Mouse (Mus musculus) lung, postnatal 0 days (tissue): ENCODE measurements around the gene Srpk2. TPM values are rescaled to one million over a fixed set of nuclear protein-coding genes. Genes with fewer than 3 reads are reported as not detected.

Experiments
- ATAC-seq: fragments of 200-750 bp; cut with Nextera tagmentation; 2 replicates; pipeline ENCODE4 v1.8.0; 2017; ENCODE audit warnings: moderate library complexity
- DNase-seq: peaks from one replicate; pipeline ENCODE4 v3.0.0-alpha.2; 2016; ENCODE audit warnings: low spot score
- H3K27ac ChIP-seq: fragments of 300-500 bp; sonication (generic); 2 replicates; pipeline ENCODE4 v1.5.1; 2014; ENCODE audit warnings: antibody characterized with exemption, mild to moderate bottlenecking, low read length, mixed read lengths
- H3K27me3 ChIP-seq: fragments of 300-500 bp; sonication (generic); replicated peaks from 2 replicates; pipeline ENCODE4 v1.6.1; 2014; ENCODE audit warnings: low read length, mixed read lengths; ENCODE audit not compliant: insufficient read depth
- H3K36me3 ChIP-seq: fragments of 300-500 bp; sonication (generic); 2 replicates; pipeline ENCODE4 v1.6.1; 2014; ENCODE audit warnings: low read length, mixed read lengths; ENCODE audit not compliant: insufficient read depth
- H3K4me1 ChIP-seq: fragments of 300-500 bp; sonication (generic); 2 replicates; pipeline ENCODE4 v1.6.1; 2014; ENCODE audit warnings: antibody characterized with exemption, low read depth, low read length, mixed read lengths; ENCODE audit not compliant: insufficient read depth
- H3K4me2 ChIP-seq: fragments of 300-500 bp; sonication (generic); replicated peaks from 2 replicates; pipeline ENCODE4 v1.6.1; 2014; ENCODE audit warnings: low read depth, mild to moderate bottlenecking, low read length, moderate library complexity, mixed read lengths
- H3K4me3 ChIP-seq: fragments of 300-500 bp; sonication (generic); 2 replicates; pipeline ENCODE4 v1.5.1; 2014; ENCODE audit warnings: low read depth, low read length
- H3K9ac ChIP-seq: fragments of 300-500 bp; sonication (generic); replicated peaks from 2 replicates; pipeline ENCODE4 v1.6.1; 2014; ENCODE audit warnings: low read depth, mild to moderate bottlenecking
- H3K9me3 ChIP-seq: fragments of 300-500 bp; sonication (generic); 2 replicates; pipeline ENCODE4 v1.6.1; 2016; ENCODE audit warnings: low read length, mixed read lengths
- CTCF ChIP-seq: IDR thresholded peaks from 2 replicates; pipeline ENCODE4 v1.5.1; 2016; ENCODE audit warnings: antibody characterized with exemption, mild to moderate bottlenecking
- EP300 ChIP-seq: IDR thresholded peaks from 2 replicates; pipeline ENCODE4 v1.6.1; 2016; ENCODE audit warnings: antibody characterized with exemption, mild to moderate bottlenecking, control low read depth
- WGBS: fragments of 180-500 bp; shearing (Covaris S2); extraction: QIAGEN DNeasy Blood & Tissue Kit; methylation state at CpG from one replicate; pipeline ENCODE4 v1.1.7; 2014; 5-methylcytosine and 5-hydroxymethylcytosine counted together
- polyA plus RNA-seq: library from polyadenylated mRNA; unstranded; fragments of >200 nt; fragmentation: Nextera tagmentation; extraction: Ambion mirVana; gene quantifications from 2 replicates; pipeline ENCODE4 v1.2.1, GENCODE M21; 2015

Srpk2 gene
- polyA plus RNA-seq, 1 experiment from 2014 or later = 38.1 TPM

- TF ChIP-seq EP300 (no peak), CTCF (no peak)
- Histone ChIP-seq H3K36me3 (peaks cover 61% of the 10 kb centered on the region), H3K4me1 (no peaks in the 10 kb centered on the region), H3K4me2 (no peak overlapping the region), H3K9ac (no peak overlapping the region), H3K27ac (no peak overlapping the region), H3K9me3 (no peaks in the 10 kb centered on the region), H3K27me3 (no peaks in the 10 kb centered on the region), H3K4me3 (no peak overlapping the region)
- ATAC-seq (no peak), DNase-seq (no peak)
- WGBS = 91% methylated on average over 5 of the region's 5 CpGs
Measured at GRCm38 (mm10) chr5:23496933-23497332, 187.5 kb downstream of the Srpk2 start.

GRCm38 (mm10) chr5:23496396-23496795 lies 188.0 kb downstream of the Srpk2 start:
- WGBS = 89% methylated on average over 3 of the region's 3 CpGs
- Histone ChIP-seq H3K9ac (no peak overlapping the region), H3K27ac (no peak overlapping the region), H3K27me3 (no peaks in the 10 kb centered on the region), H3K9me3 (no peaks in the 10 kb centered on the region), H3K4me1 (no peaks in the 10 kb centered on the region), H3K4me2 (no peak overlapping the region), H3K36me3 (peaks cover 56% of the 10 kb centered on the region), H3K4me3 (no peak overlapping the region)
- TF ChIP-seq CTCF = no peak
- no peak for TF ChIP-seq EP300
- no peak for ATAC-seq
- no peak for DNase-seq

- Histone ChIP-seq H3K9ac (no peak overlapping the region), H3K9me3 (no peaks in the 10 kb centered on the region), H3K4me1 (no peaks in the 10 kb centered on the region), H3K36me3 (peaks cover 33% of the 10 kb centered on the region; the same call in 1 of the 2 replicates), H3K4me3 (no peak overlapping the region), H3K27ac (no peak overlapping the region), H3K4me2 (no peak overlapping the region), H3K27me3 (no peaks in the 10 kb centered on the region)
- DNase-seq (peak; percentile 52), ATAC-seq (peak; percentile 57; the same call in 1 of the 2 replicates)
- 32% methylated on average over 2 of the region's 2 CpGs for WGBS
- TF ChIP-seq CTCF (peak; percentile 71), EP300 (no peak)
Measured at GRCm38 (mm10) chr5:23490797-23491196, 193.6 kb downstream of the Srpk2 start.

GRCm38 (mm10) chr5:23489231-23489630 lies 195.2 kb downstream of the Srpk2 start:
- WGBS = 54% methylated on average over 4 of the region's 4 CpGs

GRCm38 (mm10) chr5:23483811-23484210 lies 200.6 kb downstream of the Srpk2 start:
- DNase-seq (no peak), ATAC-seq (no peak)
- 89% methylated on average over 7 of the region's 7 CpGs for WGBS
- Histone ChIP-seq H3K9me3 (no peaks in the 10 kb centered on the region), H3K36me3 (peaks cover 51% of the 10 kb centered on the region; the same call in 1 of the 2 replicates), H3K27me3 (no peaks in the 10 kb centered on the region), H3K4me1 (no peaks in the 10 kb centered on the region), H3K27ac (no peak overlapping the region), H3K9ac (no peak overlapping the region), H3K4me3 (no peak overlapping the region), H3K4me2 (no peak overlapping the region)
- TF ChIP-seq EP300 = no peak
- no peak for TF ChIP-seq CTCF

More at GRCm38 (mm10) chr5:23489231-23489630, 195.2 kb downstream of the Srpk2 start:
- Histone ChIP-seq H3K4me3 (no peak overlapping the region), H3K36me3 (peaks cover 38% of the 10 kb centered on the region; the same call in 1 of the 2 replicates), H3K9me3 (no peaks in the 10 kb centered on the region), H3K27ac (peak overlapping the region; percentile 28; the same call in 1 of the 2 replicates), H3K27me3 (no peaks in the 10 kb centered on the region), H3K4me2 (no peak overlapping the region), H3K4me1 (no peaks in the 10 kb centered on the region), H3K9ac (no peak overlapping the region)
- ATAC-seq (peak; percentile 92), DNase-seq (peak; percentile 50)
- TF ChIP-seq EP300 (peak; percentile 49), CTCF (no peak)

GRCm38 (mm10) chr5:23473098-23473873 lies 211.1 kb downstream of the Srpk2 start:
- peaks cover 22% of the 10 kb centered on the region; the same call in 1 of the 2 replicates for H3K36me3 ChIP-seq
- no peak overlapping the region for H3K4me2 ChIP-seq
- no peak overlapping the region for H3K27ac ChIP-seq
- no peak overlapping the region for H3K9ac ChIP-seq
- no peak for TF ChIP-seq EP300
- peak; percentile 51 for TF ChIP-seq CTCF
- no peaks in the 10 kb centered on the region for H3K27me3 ChIP-seq
- no peak overlapping the region for H3K4me3 ChIP-seq
- WGBS = 71% methylated on average over 6 of the region's 6 CpGs
- H3K4me1 ChIP-seq = no peaks in the 10 kb centered on the region
- ATAC-seq (no peak), DNase-seq (no peak)
- no peaks in the 10 kb centered on the region for H3K9me3 ChIP-seq
